Mouse (Mus musculus) c-Kit-positive CD71-positive TER-119-negative erythroid progenitor cells, embryonic 14.5 days (primary cell): ENCODE data around the gene Slc1a6.
"Not testable (repeated sequence)": the region's sequence is repeated elsewhere in the genome, so short reads cannot be mapped to it uniquely, and the experiment has no call there.

Source experiments
- DNase-seq: peaks from one replicate; pipeline ENCODE4 v3.0.0-alpha.2; 2013; ENCODE audit warnings: low read depth

Gene Slc1a6

GRCm38 (mm10) chr10:78779981-78780651 is at the start of gene Slc1a6:
Slc1a6 (plus strand) TSS chr10:78780496.
- no peak for DNase-seq

- DNase-seq, result no peak
Measured at GRCm38 (mm10) chr10:78739821-78740220, 40.5 kb upstream of the Slc1a6 start.

GRCm38 (mm10) chr10:78743721-78744120 is 36.6 kb upstream of the Slc1a6 start:
- DNase-seq, result no peak

- no peak for DNase-seq
Measured at GRCm38 (mm10) chr10:78745453-78746232, 34.7 kb upstream of the Slc1a6 start.

GRCm38 (mm10) chr10:78747035-78747721 is 33.1 kb upstream of the Slc1a6 start:
- no peak for DNase-seq

- no peak for DNase-seq
Measured at GRCm38 (mm10) chr10:78748161-78748560, 32.1 kb upstream of the Slc1a6 start.

- DNase-seq, result no peak
Measured at GRCm38 (mm10) chr10:78748946-78749345, 31.4 kb upstream of the Slc1a6 start.

- no peak for DNase-seq
Measured at GRCm38 (mm10) chr10:78752452-78753191, 27.7 kb upstream of the Slc1a6 start, which contains the start of gene Ccdc105. Ccdc105 (minus strand) TSS chr10:78753065.

- peak; percentile 6 for DNase-seq
Measured at GRCm38 (mm10) chr10:78756021-78756420, 24.3 kb upstream of the Slc1a6 start.

- DNase-seq, result no peak
Measured at GRCm38 (mm10) chr10:78765570-78765969, 14.7 kb upstream of the Slc1a6 start.

GRCm38 (mm10) chr10:78775830-78776229 is 4.5 kb upstream of the Slc1a6 start:
- no peak for DNase-seq

GRCm38 (mm10) chr10:78779527-78779926 is 769 bp upstream of the Slc1a6 start:
- DNase-seq, result no peak

GRCm38 (mm10) chr10:78787566-78788087 is 7.3 kb downstream of the Slc1a6 start:
- no peak for DNase-seq

GRCm38 (mm10) chr10:78790561-78790960 is 10.3 kb downstream of the Slc1a6 start:
- DNase-seq, result no peak

- DNase-seq, result no peak
Measured at GRCm38 (mm10) chr10:78801449-78801848, 21.2 kb downstream of the Slc1a6 start.

GRCm38 (mm10) chr10:78812358-78813060 is 32.2 kb downstream of the Slc1a6 start:
- DNase-seq, result no peak

- not testable (repeated sequence) for DNase-seq
Measured at GRCm38 (mm10) chr10:78840456-78840855, 60.2 kb downstream of the Slc1a6 start.

GRCm38 (mm10) chr10:78852066-78852465 is 71.8 kb downstream of the Slc1a6 start, which contains the start of gene Olfr1356:
Olfr1356 (minus strand) TSS chr10:78852166.
- DNase-seq, result no peak
